Mouse (Mus musculus): Measurements from ENCODE around the gene Fam19a1.

DNA sequence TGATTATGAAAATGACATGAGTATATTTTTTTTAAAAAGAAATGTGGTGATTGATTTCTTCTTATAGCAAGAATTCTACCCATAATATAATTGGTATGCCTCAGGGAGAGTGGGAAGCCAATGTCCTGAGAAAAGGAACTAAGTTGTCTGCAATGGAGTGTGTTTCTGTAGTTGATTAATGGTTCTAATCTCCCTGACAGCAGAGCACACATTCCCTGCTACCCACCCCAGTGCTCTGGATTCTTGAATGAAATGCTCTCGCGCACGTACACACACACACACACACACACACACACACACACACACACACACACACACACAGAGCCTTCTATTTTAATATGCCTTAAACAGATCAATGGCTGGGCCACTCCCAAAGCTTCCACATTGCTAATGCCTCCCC is 60.7 kb downstream of the Fam19a1 start:
- no peak for TF ChIP-seq CTCF (IDR thresholded peaks at IDR 0.05; ENCODE audit: insufficient read depth, low read depth, low read length)
- no peak for TF ChIP-seq POLR2A (IDR thresholded peaks at IDR 0.05; ENCODE audit: insufficient read depth, low read depth, low read length)

All from olfactory bulb, adult 2 months (tissue).